Mouse (Mus musculus) testis, adult 2 months (tissue): Measurements from ENCODE around the gene Bckdk. TPM values are rescaled to one million over a fixed set of nuclear protein-coding genes. Genes with fewer than 3 reads are reported as not detected.

Experiments
- H3K27ac ChIP-seq: fragments of 200-500 bp; 2 replicates; pipeline ENCODE4 v1.5.1; 2012; ENCODE audit warnings: low read depth, low read length; ENCODE audit not compliant: control insufficient read depth, insufficient read depth
- H3K27me3 ChIP-seq: fragments of 200-500 bp; 2 replicates; pipeline ENCODE4 v1.6.1; 2012; ENCODE audit warnings: mild to moderate bottlenecking, low read length, moderate library complexity; ENCODE audit not compliant: control insufficient read depth, insufficient read depth
- H3K36me3 ChIP-seq: fragments of 200-500 bp; 2 replicates; pipeline ENCODE4 v1.6.1; 2012; ENCODE audit warnings: mild to moderate bottlenecking, low read length; ENCODE audit not compliant: control insufficient read depth, insufficient read depth
- H3K4me1 ChIP-seq: fragments of 200-500 bp; 2 replicates; pipeline ENCODE4 v1.6.1; 2012; ENCODE audit warnings: low read length; ENCODE audit not compliant: control insufficient read depth, insufficient read depth
- H3K4me3 ChIP-seq: fragments of 200-500 bp; 2 replicates; pipeline ENCODE4 v1.5.1; 2012; ENCODE audit warnings: low read depth, mild to moderate bottlenecking, low read length, moderate library complexity, mixed read lengths; ENCODE audit not compliant: control insufficient read depth
- CTCF ChIP-seq: fragments of 200-500 bp; IDR thresholded peaks from 2 replicates; pipeline ENCODE4 v1.5.1; 2012; ENCODE audit warnings: low read depth, mild to moderate bottlenecking, inconsistent platforms, low read length, moderate library complexity; ENCODE audit not compliant: control insufficient read depth, insufficient read depth, insufficient replicate concordance
- POLR2A ChIP-seq: fragments of 200-500 bp; IDR thresholded peaks from 2 replicates; pipeline ENCODE4 v1.6.1; 2012; ENCODE audit warnings: low read depth, mild to moderate bottlenecking, inconsistent platforms, low read length, moderate library complexity; ENCODE audit not compliant: control insufficient read depth
- polyA plus RNA-seq: library from polyadenylated mRNA; depleted of rRNA; stranded (reverse); fragments of >200 nt; gene quantifications from 2 replicates; pipeline ENCODE4 v1.2.3, GENCODE M21; 2012; rRNA removed

The Bckdk gene
- polyA plus RNA-seq = 7.9 and 10.6 TPM in 2 replicates

- peaks cover 8% of the 10 kb centered on the region for H3K4me1 ChIP-seq
- TF ChIP-seq POLR2A (peak; percentile 66), CTCF (no peak)
- no peaks in the 10 kb centered on the region for H3K36me3 ChIP-seq
- no peaks in the 10 kb centered on the region for H3K27me3 ChIP-seq
- H3K4me3 ChIP-seq = peak within 1 kb of the TSS; percentile 87
- peak within 1 kb of the TSS; percentile 36; the same call in 1 of the 2 replicates for H3K27ac ChIP-seq
Observed at GRCm38 (mm10) chr7:127903971-127904796, at the start of gene Bckdk. Gene Bckdk (plus strand): TSS chr7:127904082.

GRCm38 (mm10) chr7:127858258-127858657, 45.6 kb upstream of the Bckdk start:
- H3K4me3 ChIP-seq = no peak overlapping the region
- no peaks in the 10 kb centered on the region for H3K4me1 ChIP-seq
- H3K36me3 ChIP-seq = no peaks in the 10 kb centered on the region
- TF ChIP-seq POLR2A (no peak), CTCF (no peak)
- H3K27me3 ChIP-seq = no peaks in the 10 kb centered on the region
- H3K27ac ChIP-seq = no peak overlapping the region

- peaks cover 2% of the 10 kb centered on the region; the same call in 1 of the 2 replicates for H3K4me1 ChIP-seq
- no peak overlapping the region for H3K27ac ChIP-seq
- no peak for TF ChIP-seq POLR2A
- TF ChIP-seq CTCF = no peak
- no peaks in the 10 kb centered on the region for H3K27me3 ChIP-seq
- H3K36me3 ChIP-seq = no peaks in the 10 kb centered on the region
- no peak overlapping the region for H3K4me3 ChIP-seq
Observed at GRCm38 (mm10) chr7:127866434-127866833, 37.4 kb upstream of the Bckdk start.

DNA sequence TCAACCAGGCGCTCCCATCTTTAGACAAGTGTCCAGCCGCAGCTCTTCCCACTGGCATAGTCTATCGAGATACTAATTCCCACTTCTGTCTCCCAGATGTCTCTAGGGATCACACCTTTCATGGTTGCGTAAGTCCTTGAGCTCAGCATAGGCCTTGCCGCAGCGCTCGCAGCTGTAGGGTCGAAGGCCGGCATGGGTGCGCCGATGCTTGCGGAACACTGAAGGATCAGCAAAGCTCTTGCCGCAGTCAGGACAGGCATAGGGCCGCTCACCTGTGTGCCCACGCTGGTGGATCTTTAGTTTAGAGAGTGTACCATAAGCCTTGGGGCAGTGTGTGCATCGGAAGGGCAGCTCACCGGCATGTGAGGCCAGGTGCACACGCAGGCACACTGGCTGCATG, 36.2 kb upstream of the Bckdk start:
- Histone ChIP-seq H3K4me1 (peaks cover 2% of the 10 kb centered on the region; the same call in 1 of the 2 replicates), H3K27me3 (no peaks in the 10 kb centered on the region), H3K27ac (no peak overlapping the region), H3K4me3 (no peak overlapping the region), H3K36me3 (no peaks in the 10 kb centered on the region)
- TF ChIP-seq POLR2A (no peak), CTCF (no peak)

GRCm38 (mm10) chr7:127869149-127869810, 34.6 kb upstream of the Bckdk start:
- H3K4me3 ChIP-seq = no peak overlapping the region
- H3K36me3 ChIP-seq = no peaks in the 10 kb centered on the region

GRCm38 (mm10) chr7:127870136-127870821, 33.6 kb upstream of the Bckdk start:
- Histone ChIP-seq H3K27ac (no peak overlapping the region), H3K4me1 (peaks cover 7% of the 10 kb centered on the region), H3K27me3 (no peaks in the 10 kb centered on the region), H3K36me3 (no peaks in the 10 kb centered on the region), H3K4me3 (no peak overlapping the region)
- TF ChIP-seq CTCF (no peak), POLR2A (no peak)

More at GRCm38 (mm10) chr7:127869149-127869810, 34.6 kb upstream of the Bckdk start:
- no peak overlapping the region for H3K27ac ChIP-seq
- TF ChIP-seq POLR2A = no peak
- TF ChIP-seq CTCF = no peak
- peaks cover 2% of the 10 kb centered on the region; the same call in 1 of the 2 replicates for H3K4me1 ChIP-seq
- no peaks in the 10 kb centered on the region for H3K27me3 ChIP-seq
